Mouse (Mus musculus): ENCODE measurements at regions not wholly inside any gene's neighbourhood (a gene's known extent, or its start where the extent isn't known, plus 50 kb on each side); places are given as distances from the start of the nearest gene placed in this dataset.

- Histone ChIP-seq H3K36me3 (replicated peaks) (no peaks in the 10 kb centered on the region), H3K9ac (no peak overlapping the region), H3K4me2 (no peak overlapping the region), H3K27me3 (no peaks in the 10 kb centered on the region), H3K4me1 (no peaks in the 10 kb centered on the region), H3K9me3 (no peaks in the 10 kb centered on the region), H3K4me3 (replicated peaks) (no peak overlapping the region), H3K27ac (no peak overlapping the region)
- ATAC-seq (ENCODE audit: low FRiP score): no peak
- WGBS: 90% methylated on average over 6 of the region's 6 CpGs
Observed at GRCm38 (mm10) chr8:82623791-82624431, 150.0 kb downstream of the Zfp330 start.

- Histone ChIP-seq H3K27me3 (no peaks in the 10 kb centered on the region), H3K4me1 (no peaks in the 10 kb centered on the region), H3K4me2 (no peak overlapping the region), H3K4me3 (replicated peaks) (no peak overlapping the region), H3K9me3 (no peaks in the 10 kb centered on the region), H3K27ac (no peak overlapping the region), H3K9ac (no peak overlapping the region), H3K36me3 (replicated peaks) (no peaks in the 10 kb centered on the region)
- ATAC-seq (ENCODE audit: low FRiP score): no peak
- 56% methylated on average over 1 of the region's 1 CpGs for WGBS
Observed at GRCm38 (mm10) chr8:82618668-82619067, 155.3 kb downstream of the Zfp330 start.

GRCm38 (mm10) chr8:82601556-82601955, 172.4 kb downstream of the Zfp330 start:
- H3K4me2 ChIP-seq: no peak overlapping the region
- no peak overlapping the region for H3K27ac ChIP-seq
- H3K27me3 ChIP-seq: no peaks in the 10 kb centered on the region
- H3K9me3 ChIP-seq: no peaks in the 10 kb centered on the region
- no peak overlapping the region for H3K9ac ChIP-seq
- no peak for ATAC-seq (ENCODE audit: low FRiP score)
- H3K36me3 ChIP-seq (replicated peaks): no peaks in the 10 kb centered on the region
- H3K4me1 ChIP-seq: no peaks in the 10 kb centered on the region
- 66% methylated on average over 3 of the region's 3 CpGs for WGBS
- H3K4me3 ChIP-seq (replicated peaks): no peak overlapping the region

- WGBS: 83% methylated on average over 1 of the region's 1 CpGs
- Histone ChIP-seq H3K27me3 (no peaks in the 10 kb centered on the region), H3K9ac (no peak overlapping the region), H3K36me3 (replicated peaks) (no peaks in the 10 kb centered on the region), H3K4me2 (no peak overlapping the region), H3K4me3 (replicated peaks) (no peak overlapping the region), H3K9me3 (no peaks in the 10 kb centered on the region), H3K27ac (no peak overlapping the region), H3K4me1 (no peaks in the 10 kb centered on the region)
- ATAC-seq (ENCODE audit: low FRiP score): no peak
Observed at GRCm38 (mm10) chr8:82573434-82573833, 170.4 kb upstream of the Il15 start.

- H3K27ac ChIP-seq: no peak overlapping the region
- no peaks in the 10 kb centered on the region for H3K4me1 ChIP-seq
- H3K9me3 ChIP-seq: no peaks in the 10 kb centered on the region
- no peak overlapping the region for H3K4me2 ChIP-seq
- H3K4me3 ChIP-seq (replicated peaks): no peak overlapping the region
- no peak for ATAC-seq (ENCODE audit: low FRiP score)
- no peak overlapping the region for H3K9ac ChIP-seq
- H3K36me3 ChIP-seq (replicated peaks): no peaks in the 10 kb centered on the region
- no peaks in the 10 kb centered on the region for H3K27me3 ChIP-seq
Observed at GRCm38 (mm10) chr8:82538121-82538520, 135.1 kb upstream of the Il15 start.

GRCm38 (mm10) chr8:82529153-82529552, 126.1 kb upstream of the Il15 start:
- H3K4me3 ChIP-seq (replicated peaks): no peak overlapping the region

GRCm38 (mm10) chr8:82523866-82524265, 120.8 kb upstream of the Il15 start:
- H3K36me3 ChIP-seq (replicated peaks): no peaks in the 10 kb centered on the region
- H3K27me3 ChIP-seq: no peaks in the 10 kb centered on the region
- no peak overlapping the region for H3K27ac ChIP-seq
- no peak overlapping the region for H3K9ac ChIP-seq
- no peak overlapping the region for H3K4me2 ChIP-seq
- H3K9me3 ChIP-seq: no peaks in the 10 kb centered on the region
- no peak for ATAC-seq (ENCODE audit: low FRiP score)
- no peaks in the 10 kb centered on the region for H3K4me1 ChIP-seq
- H3K4me3 ChIP-seq (replicated peaks): no peak overlapping the region
- 98% methylated on average over 14 of the region's 14 CpGs for WGBS

More at GRCm38 (mm10) chr8:82529153-82529552, 126.1 kb upstream of the Il15 start:
- H3K27me3 ChIP-seq: no peaks in the 10 kb centered on the region
- no peak overlapping the region for H3K27ac ChIP-seq
- no peak overlapping the region for H3K9ac ChIP-seq
- WGBS: 86% methylated on average over 3 of the region's 3 CpGs
- no peaks in the 10 kb centered on the region for H3K36me3 ChIP-seq (replicated peaks)
- no peak for ATAC-seq (ENCODE audit: low FRiP score)
- no peaks in the 10 kb centered on the region for H3K4me1 ChIP-seq
- H3K9me3 ChIP-seq: no peaks in the 10 kb centered on the region
- no peak overlapping the region for H3K4me2 ChIP-seq

GRCm38 (mm10) chr8:82498496-82498895, 95.5 kb upstream of the Il15 start:
- 87% methylated on average over 2 of the region's 2 CpGs for WGBS

GRCm38 (mm10) chr8:82477856-82478255, 74.8 kb upstream of the Il15 start:
- H3K9me3 ChIP-seq: no peaks in the 10 kb centered on the region
- H3K36me3 ChIP-seq (replicated peaks): no peaks in the 10 kb centered on the region
- no peaks in the 10 kb centered on the region for H3K27me3 ChIP-seq
- no peak overlapping the region for H3K27ac ChIP-seq
- no peak for ATAC-seq (ENCODE audit: low FRiP score)
- 45% methylated on average over 5 of the region's 5 CpGs for WGBS
- H3K4me3 ChIP-seq (replicated peaks): no peak overlapping the region
- no peak overlapping the region for H3K4me2 ChIP-seq
- H3K4me1 ChIP-seq: no peaks in the 10 kb centered on the region; the same call in 1 of the 2 replicates
- no peak overlapping the region for H3K9ac ChIP-seq

More at GRCm38 (mm10) chr8:82498496-82498895, 95.5 kb upstream of the Il15 start:
- H3K9ac ChIP-seq: no peak overlapping the region
- H3K27ac ChIP-seq: no peak overlapping the region
- H3K4me2 ChIP-seq: no peak overlapping the region
- no peaks in the 10 kb centered on the region for H3K4me1 ChIP-seq
- no peak for ATAC-seq (ENCODE audit: low FRiP score)
- H3K4me3 ChIP-seq (replicated peaks): no peak overlapping the region
- H3K9me3 ChIP-seq: no peaks in the 10 kb centered on the region
- H3K36me3 ChIP-seq (replicated peaks): no peaks in the 10 kb centered on the region
- H3K27me3 ChIP-seq: no peaks in the 10 kb centered on the region

- Histone ChIP-seq H3K27me3 (no peaks in the 10 kb centered on the region), H3K4me2 (no peak overlapping the region), H3K27ac (no peak overlapping the region), H3K36me3 (replicated peaks) (no peaks in the 10 kb centered on the region), H3K9me3 (no peaks in the 10 kb centered on the region), H3K4me1 (no peaks in the 10 kb centered on the region; the same call in 1 of the 2 replicates), H3K9ac (no peak overlapping the region), H3K4me3 (replicated peaks) (no peak overlapping the region)
- ATAC-seq (ENCODE audit: low FRiP score): no peak
- 35% methylated on average over 2 of the region's 2 CpGs for WGBS
Observed at GRCm38 (mm10) chr8:82477426-82477769, 74.4 kb upstream of the Il15 start.

GRCm38 (mm10) chr8:82476708-82477425, 73.8 kb upstream of the Il15 start:
- H3K4me2 ChIP-seq: no peak overlapping the region
- no peak for ATAC-seq (ENCODE audit: low FRiP score)
- no peaks in the 10 kb centered on the region for H3K27me3 ChIP-seq
- no peaks in the 10 kb centered on the region; the same call in 1 of the 2 replicates for H3K4me1 ChIP-seq
- no peak overlapping the region for H3K9ac ChIP-seq
- WGBS: 64% methylated on average over 7 of the region's 7 CpGs
- H3K9me3 ChIP-seq: no peaks in the 10 kb centered on the region
- H3K27ac ChIP-seq: no peak overlapping the region
- H3K4me3 ChIP-seq (replicated peaks): no peak overlapping the region
- no peaks in the 10 kb centered on the region for H3K36me3 ChIP-seq (replicated peaks)

GRCm38 (mm10) chr8:82473266-82473665, 70.2 kb upstream of the Il15 start:
- no peaks in the 10 kb centered on the region for H3K27me3 ChIP-seq
- no peaks in the 10 kb centered on the region; the same call in 1 of the 2 replicates for H3K4me1 ChIP-seq
- ATAC-seq (ENCODE audit: low FRiP score): no peak
- H3K36me3 ChIP-seq (replicated peaks): no peaks in the 10 kb centered on the region
- WGBS: 80% methylated on average over 2 of the region's 2 CpGs
- H3K9me3 ChIP-seq: no peaks in the 10 kb centered on the region
- no peak overlapping the region for H3K4me2 ChIP-seq
- H3K4me3 ChIP-seq (replicated peaks): no peak overlapping the region
- H3K27ac ChIP-seq: no peak overlapping the region
- no peak overlapping the region for H3K9ac ChIP-seq

- Histone ChIP-seq H3K4me2 (no peak overlapping the region), H3K27me3 (no peaks in the 10 kb centered on the region), H3K9ac (no peak overlapping the region), H3K4me1 (no peaks in the 10 kb centered on the region), H3K36me3 (replicated peaks) (no peaks in the 10 kb centered on the region), H3K9me3 (no peaks in the 10 kb centered on the region), H3K27ac (no peak overlapping the region), H3K4me3 (replicated peaks) (no peak overlapping the region)
- WGBS: no CpG with 5 or more reads among the region's 1 CpGs
- ATAC-seq (ENCODE audit: low FRiP score): no peak
Observed at GRCm38 (mm10) chr8:82471825-82472224, 68.8 kb upstream of the Il15 start.

All from forebrain, embryonic 12.5 days (tissue).